Comparison of ENCODE assay signal across 8 mouse cellular contexts in genomic region chr4:155562725-155563399, GRCm38 (mm10). TPM values are rescaled to one million over a fixed set of nuclear protein-coding genes. Genes with fewer than 3 reads are reported as not detected.
DNase-seq lines count a peak whose midpoint lies in the region; ATAC-seq and TF ChIP-seq lines count a peak whose summit lies in the region.

No protein-coding gene starts in this region.

- no peaks in the 10 kb centered on the region for H3K9me3 ChIP-seq in heart, embryonic 15.5 days (replicated peaks)
- H3K9me3 ChIP-seq in liver, embryonic 16.5 days (replicated peaks; ENCODE audit: control insufficient read depth, low read length), result no peaks in the 10 kb centered on the region

- H3K27me3 ChIP-seq in heart, embryonic 15.5 days, result no peaks in the 10 kb centered on the region
- H3K27me3 ChIP-seq in liver, embryonic 16.5 days (ENCODE audit: control insufficient read depth, insufficient read depth, low read depth, low read length), result no peaks in the 10 kb centered on the region

- peak overlapping the region; percentile 98 for H3K27ac ChIP-seq in heart, embryonic 15.5 days
- H3K27ac ChIP-seq in liver, embryonic 16.5 days (ENCODE audit: low read length), result peak overlapping the region; percentile 86
- peak overlapping the region; percentile 39; the same call in 1 of the 2 replicates for H3K27ac ChIP-seq in olfactory bulb, adult 2 months (ENCODE audit: insufficient read depth, low read depth, low read length)

- peak overlapping the region; percentile 76 for H3K4me2 ChIP-seq in heart, embryonic 15.5 days
- peak overlapping the region; percentile 98 for H3K4me2 ChIP-seq in liver, embryonic 16.5 days (ENCODE audit: low read depth, low read length)

- TF ChIP-seq POLR2A in olfactory bulb, adult 2 months (IDR thresholded peaks at IDR 0.05; ENCODE audit: insufficient read depth, low read depth, low read length), result no peak

- ATAC-seq in erythroid progenitor cell, adult 5-6 weeks (replicated peaks; ENCODE audit: low FRiP score, poor library complexity, severe bottlenecking), result peak; percentile 21
- peak; percentile 50 for ATAC-seq in heart, embryonic 15.5 days (replicated peaks; ENCODE audit: insufficient number of reproducible peaks, insufficient read depth, low FRiP score, low read depth)
- no peak for ATAC-seq in liver, embryonic 16.5 days (ENCODE audit: low read depth)

- peak overlapping the region; percentile 94 for H3K4me3 ChIP-seq in heart, embryonic 15.5 days
- H3K4me3 ChIP-seq in liver, embryonic 16.5 days (ENCODE audit: low read depth, low read length), result peak overlapping the region; percentile 75
- H3K4me3 ChIP-seq in olfactory bulb, adult 2 months (ENCODE audit: insufficient read depth, low read depth, low read length), result peak overlapping the region; percentile 81

- peaks cover 23% of the 10 kb centered on the region for H3K36me3 ChIP-seq in heart, embryonic 15.5 days
- peaks cover 8% of the 10 kb centered on the region for H3K36me3 ChIP-seq in liver, embryonic 16.5 days (ENCODE audit: control insufficient read depth, insufficient read depth)

- H3K9ac ChIP-seq in heart, embryonic 15.5 days, result peak overlapping the region; percentile 27; the same call in 1 of the 2 replicates
- H3K9ac ChIP-seq in liver, embryonic 16.5 days (ENCODE audit: low read depth, low read length), result peak overlapping the region; percentile 68

- no peak for TF ChIP-seq CTCF in olfactory bulb, adult 2 months (IDR thresholded peaks at IDR 0.05; ENCODE audit: insufficient read depth, low read depth, low read length)

- peak; percentile 28 to 37 for DNase-seq in B cell, adult 2 months
- peak; percentile 61 to 70 for DNase-seq in adrenal gland, postnatal 36 days
- DNase-seq in kidney, postnatal 14 days, result peak; percentile 74
- DNase-seq in thymus, postnatal 4 days, result peak; percentile 47

- WGBS in heart, embryonic 15.5 days, result 1% methylated on average over 19 of the region's 19 CpGs
- WGBS in liver, embryonic 16.5 days (ENCODE audit: insufficient replicate concordance), result 4% methylated on average over 18 of the region's 19 CpGs
- WGBS in olfactory bulb, adult 2 months, result 3% methylated on average over 19 of the region's 19 CpGs

- peaks cover 56% of the 10 kb centered on the region for H3K4me1 ChIP-seq in heart, embryonic 15.5 days (replicated peaks)
- H3K4me1 ChIP-seq in liver, embryonic 16.5 days (ENCODE audit: control insufficient read depth, low read depth, low read length), result peaks cover 64% of the 10 kb centered on the region
- H3K4me1 ChIP-seq in olfactory bulb, adult 2 months (ENCODE audit: control insufficient read depth, insufficient read depth, low read length), result peaks cover 15% of the 10 kb centered on the region

RNA-seq across cellular contexts. Expression of gene Nadk, which starts 0.7 kb away (rescaled TPM):
- total RNA-seq in adrenal gland, postnatal 36 days (2021), result 100 to 1,000 TPM; 175 to 310 TPM
- 25.9 and 26.0 TPM in 2 replicates for total RNA-seq in erythroid progenitor cell, adult 5-6 weeks (2015; ENCODE audit: low replicate concordance)
- total RNA-seq in erythroid progenitor cell, adult 5-6 weeks (2017; ENCODE audit: low replicate concordance), result 9.9 and 12.9 TPM in 2 replicates
- 40.9 and 55.3 TPM in 2 replicates for polyA plus RNA-seq in heart, embryonic 15.5 days (2015; fragmentation: Nextera tagmentation; extraction: Ambion mirVana)
- polyA plus RNA-seq in liver, embryonic 16.5 days (2015; fragmentation: Nextera tagmentation; extraction: Ambion mirVana), result 42.9 and 45.3 TPM in 2 replicates
- not detected in 2 replicates for polyA plus RNA-seq in olfactory bulb, adult 2 months (2012; ENCODE audit: insufficient read depth, insufficient read length, low replicate concordance, missing spikeins)

RNA-seq across cellular contexts. Expression of gene Slc35e2, which starts 38.4 kb away (rescaled TPM):
- total RNA-seq in adrenal gland, postnatal 36 days (2021), result 10 to 100 TPM; 34.0 to 43.3 TPM
- total RNA-seq in erythroid progenitor cell, adult 5-6 weeks (2015; ENCODE audit: low replicate concordance), result 10.9 and 31.4 TPM in 2 replicates
- total RNA-seq in erythroid progenitor cell, adult 5-6 weeks (2017; ENCODE audit: low replicate concordance), result 12.2 and 14.1 TPM in 2 replicates
- polyA plus RNA-seq in heart, embryonic 15.5 days (2015; fragmentation: Nextera tagmentation; extraction: Ambion mirVana), result 5.8 and 6.7 TPM in 2 replicates
- polyA plus RNA-seq in liver, embryonic 16.5 days (2015; fragmentation: Nextera tagmentation; extraction: Ambion mirVana), result 5.6 and 6.4 TPM in 2 replicates
- not detected in 2 replicates for polyA plus RNA-seq in olfactory bulb, adult 2 months (2012; ENCODE audit: insufficient read depth, insufficient read length, low replicate concordance, missing spikeins)

Comparison
In these comparisons a context has a peak if more than half of its experiments do, and no peak if none do; other contexts are left out.
1. H3K27ac ChIP-seq: peak in every context shown above with its lines; median percentile 98 in heart, embryonic 15.5 days; 86 in liver, embryonic 16.5 days; 39 in olfactory bulb, adult 2 months.